Mouse (Mus musculus) adrenal gland, adult 18-20 months (tissue): ENCODE measurements around the gene Csad. TPM values are rescaled to one million over a fixed set of nuclear protein-coding genes. Genes with fewer than 3 reads are reported as not detected.
A peak's percentile ranks its signal among the peaks of the same experiment; 100 is the strongest.
"Not testable (repeated sequence)": the region's sequence is repeated elsewhere in the genome, so short reads cannot be mapped to it uniquely, and the experiment has no call there.

Experiments
- DNase-seq, 2 experiments: peaks; one replicate each; pipeline ENCODE4 v3.0.0; 2021 to 2022; ENCODE audit warnings: low spot score in 2 of 2
- total RNA-seq, 2 experiments: library from RNA; stranded (reverse); gene quantifications; 1 replicate in 1 of 2; 2 replicates in 1 of 2; pipeline ENCODE4 v1.2.3; 2021

Csad gene
- total RNA-seq, 2 experiments from 2014 or later: 81.7 to 106 TPM

GRCm38 (mm10) chr15:102235371-102236027 is 31.0 kb upstream of the Csad start:
- DNase-seq: no peak

GRCm38 (mm10) chr15:102233896-102234295 is 29.4 kb upstream of the Csad start:
- no peak for DNase-seq

- DNase-seq: no peak
These were observed 28.2 kb upstream of the Csad start for GRCm38 (mm10) chr15:102232764-102233163.

GRCm38 (mm10) chr15:102231748-102232147 is 27.2 kb upstream of the Csad start, which contains the start of gene Itgb7:
Gene Itgb7, minus strand, starts transcription at chr15:102231944.
- no peak for DNase-seq

GRCm38 (mm10) chr15:102230408-102231321 is 26.1 kb upstream of the Csad start:
- no peak for DNase-seq

GRCm38 (mm10) chr15:102225619-102226018 is 21.1 kb upstream of the Csad start:
- not testable (repeated sequence) for DNase-seq

GRCm38 (mm10) chr15:102224992-102225617 is 20.6 kb upstream of the Csad start:
- peak in 1 of 2 experiments; percentile 22 for DNase-seq

GRCm38 (mm10) chr15:102224186-102224991 is 19.9 kb upstream of the Csad start:
- DNase-seq: peak; percentile 77 to 89

- DNase-seq: no peak
These were observed 17.9 kb upstream of the Csad start for GRCm38 (mm10) chr15:102222386-102222785.

GRCm38 (mm10) chr15:102217325-102217724 is 12.8 kb upstream of the Csad start:
- no peak for DNase-seq

GRCm38 (mm10) chr15:102216459-102217228 is 12.1 kb upstream of the Csad start:
- DNase-seq: no peak

- no peak for DNase-seq
These were observed 11.1 kb upstream of the Csad start for GRCm38 (mm10) chr15:102215624-102216023.

GRCm38 (mm10) chr15:102214132-102214531 is 9.6 kb upstream of the Csad start:
- no peak for DNase-seq

GRCm38 (mm10) chr15:102211895-102212294 is 7.4 kb upstream of the Csad start:
- no peak for DNase-seq

- DNase-seq: no peak
These were observed 6.3 kb upstream of the Csad start for GRCm38 (mm10) chr15:102210816-102211215.

GRCm38 (mm10) chr15:102209114-102209513 is 4.6 kb upstream of the Csad start:
- no peak for DNase-seq

GRCm38 (mm10) chr15:102208092-102208561 is 3.6 kb upstream of the Csad start:
- DNase-seq: no peak

GRCm38 (mm10) chr15:102207351-102207750 is 2.8 kb upstream of the Csad start:
- no peak for DNase-seq

- DNase-seq: no peak
These were observed 1.3 kb upstream of the Csad start for GRCm38 (mm10) chr15:102205779-102206178.

GRCm38 (mm10) chr15:102203835-102204381 is 616 bp downstream of the Csad start:
- DNase-seq: peak; percentile 67 to 75
